Mouse (Mus musculus) stomach, embryonic 14.5 days (tissue): ENCODE results near the gene Muc1. TPM values are rescaled to one million over a fixed set of nuclear protein-coding genes. Genes with fewer than 3 reads are reported as not detected.
A peak's percentile ranks its signal among the peaks of the same experiment; 100 is the strongest.

Experiments
- ATAC-seq: fragments of 200-750 bp; cut with Nextera tagmentation; 2 replicates; pipeline ENCODE4 v1.8.0; 2017; ENCODE audit warnings: low read depth, moderate TSS enrichment; ENCODE audit not compliant: insufficient number of reproducible peaks, insufficient read depth, low FRiP score
- H3K27ac ChIP-seq: fragments of 300-500 bp; sonication (generic); 2 replicates; pipeline ENCODE4 v1.5.1; 2014; ENCODE audit warnings: mild to moderate bottlenecking, low read length, moderate library complexity, mixed read lengths
- H3K27me3 ChIP-seq: fragments of 300-500 bp; sonication (generic); 2 replicates; pipeline ENCODE4 v1.6.1; 2014; ENCODE audit warnings: low read length, control low read depth, mixed read lengths; ENCODE audit not compliant: control insufficient read depth, insufficient read depth
- H3K36me3 ChIP-seq: fragments of 300-500 bp; sonication (generic); 2 replicates; pipeline ENCODE4 v1.6.1; 2014; ENCODE audit warnings: mild to moderate bottlenecking, control low read depth, low read length, moderate library complexity, mixed read lengths; ENCODE audit not compliant: control insufficient read depth, insufficient read depth
- H3K4me1 ChIP-seq: fragments of 300-500 bp; sonication (generic); 2 replicates; pipeline ENCODE4 v1.6.1; 2014; ENCODE audit warnings: low read length, control low read depth, mixed read lengths; ENCODE audit not compliant: control insufficient read depth, insufficient read depth
- H3K4me2 ChIP-seq: fragments of 300-500 bp; sonication (generic); replicated peaks from 2 replicates; pipeline ENCODE4 v1.6.1; 2014; ENCODE audit warnings: low read depth, low read length, control low read depth
- H3K4me3 ChIP-seq: fragments of 300-500 bp; sonication (generic); 2 replicates; pipeline ENCODE4 v1.5.1; 2014; ENCODE audit warnings: low read depth, low read length, control low read depth
- H3K9ac ChIP-seq: fragments of 300-500 bp; sonication (generic); replicated peaks from 2 replicates; pipeline ENCODE4 v1.6.1; 2014; ENCODE audit warnings: low read depth, mild to moderate bottlenecking, control low read depth, low read length, moderate library complexity, mixed read lengths
- H3K9me3 ChIP-seq: fragments of 300-500 bp; sonication (generic); 2 replicates; pipeline ENCODE4 v1.6.1; 2016; ENCODE audit warnings: low read depth, low read length, control low read depth; ENCODE audit not compliant: control insufficient read depth
- WGBS: fragments of 180-500 bp; shearing (Covaris S2); extraction: QIAGEN DNeasy Blood & Tissue Kit; methylation state at CpG from one replicate; pipeline ENCODE4 v1.1.7; 2014; 5-methylcytosine and 5-hydroxymethylcytosine counted together
- polyA plus RNA-seq: library from polyadenylated mRNA; unstranded; fragments of >200 nt; fragmentation: Nextera tagmentation; extraction: Ambion mirVana; gene quantifications from 2 replicates; pipeline ENCODE4 v1.2.1, GENCODE M21; 2014

Muc1 gene
- polyA plus RNA-seq, 1 experiment from 2014 or later = 58.2 TPM

- Histone ChIP-seq H3K9me3 (no peaks in the 10 kb centered on the region), H3K27me3 (no peaks in the 10 kb centered on the region), H3K4me2 (peak overlapping the region; percentile 52), H3K4me1 (peaks cover 20% of the 10 kb centered on the region), H3K27ac (no peak overlapping the region), H3K36me3 (peaks cover 1% of the 10 kb centered on the region; the same call in 1 of the 2 replicates), H3K4me3 (peak overlapping the region; percentile 33), H3K9ac (0 out of 2 replicates have a peak overlapping the region, but pooled peaks have one; percentile 11)
- WGBS = 14% methylated on average over 25 of the region's 25 CpGs
- peak; percentile 20; the same call in 1 of the 2 replicates for ATAC-seq
These were observed 15.5 kb downstream of the Muc1 start for GRCm38 (mm10) chr3:89244158-89244981.

- H3K4me3 ChIP-seq = peak overlapping the region; percentile 33
- H3K4me2 ChIP-seq = peak overlapping the region; percentile 52
- WGBS = under 1% methylated on average over 24 of the region's 26 CpGs
- ATAC-seq = no peak
- H3K9ac ChIP-seq = 0 out of 2 replicates have a peak overlapping the region, but pooled peaks have one; percentile 11
- peak overlapping the region; percentile 39; the same call in 1 of the 2 replicates for H3K27ac ChIP-seq
- peaks cover 20% of the 10 kb centered on the region for H3K4me1 ChIP-seq
- H3K9me3 ChIP-seq = no peaks in the 10 kb centered on the region
- no peaks in the 10 kb centered on the region for H3K27me3 ChIP-seq
- H3K36me3 ChIP-seq = peaks cover 5% of the 10 kb centered on the region; the same call in 1 of the 2 replicates
These were observed 16.3 kb downstream of the Muc1 start for GRCm38 (mm10) chr3:89244982-89245687.

- peak within 1 kb of the TSS; percentile 72 for H3K9ac ChIP-seq
- 5% methylated on average over 20 of the region's 20 CpGs for WGBS
- peak within 1 kb of the TSS; percentile 71 for H3K4me3 ChIP-seq
- peak within 1 kb of the TSS; percentile 79 for H3K4me2 ChIP-seq
- H3K4me1 ChIP-seq = peaks cover 20% of the 10 kb centered on the region
- H3K9me3 ChIP-seq = no peaks in the 10 kb centered on the region
- ATAC-seq = peak; percentile 8; the same call in 1 of the 2 replicates
- H3K36me3 ChIP-seq = peaks cover 5% of the 10 kb centered on the region; the same call in 1 of the 2 replicates
- peak within 1 kb of the TSS; percentile 61; the same call in 1 of the 2 replicates for H3K27ac ChIP-seq
- no peaks in the 10 kb centered on the region for H3K27me3 ChIP-seq
These were observed 16.9 kb downstream of the Muc1 start, which contains the start of gene Krtcap2 for GRCm38 (mm10) chr3:89245688-89246171. Gene Krtcap2, plus strand, starts transcription at chr3:89245966.

- Histone ChIP-seq H3K4me2 (peak within 1 kb of the TSS; percentile 79), H3K4me1 (peaks cover 25% of the 10 kb centered on the region), H3K27me3 (no peaks in the 10 kb centered on the region), H3K9me3 (no peaks in the 10 kb centered on the region), H3K4me3 (peak within 1 kb of the TSS; percentile 71), H3K9ac (peak within 1 kb of the TSS; percentile 72), H3K36me3 (peaks cover 5% of the 10 kb centered on the region; the same call in 1 of the 2 replicates), H3K27ac (peak within 1 kb of the TSS; percentile 61; the same call in 1 of the 2 replicates)
- WGBS = under 1% methylated on average over 42 of the region's 42 CpGs
- ATAC-seq = peak; percentile 66
These were observed 17.6 kb downstream of the Muc1 start, which contains the start of gene Trim46 for GRCm38 (mm10) chr3:89246261-89247100. Gene Trim46, minus strand, starts transcription at chr3:89246309.

GRCm38 (mm10) chr3:89247466-89247865, 18.6 kb downstream of the Muc1 start:
- Histone ChIP-seq H3K27ac (no peak overlapping the region), H3K36me3 (peaks cover 5% of the 10 kb centered on the region; the same call in 1 of the 2 replicates), H3K4me2 (peak overlapping the region; percentile 79), H3K4me3 (peak overlapping the region; percentile 71; the same call in 1 of the 2 replicates), H3K4me1 (peaks cover 30% of the 10 kb centered on the region), H3K9ac (peak overlapping the region; percentile 72; the same call in 1 of the 2 replicates), H3K27me3 (no peaks in the 10 kb centered on the region), H3K9me3 (no peaks in the 10 kb centered on the region)
- WGBS = 92% methylated on average over 4 of the region's 4 CpGs
- no peak for ATAC-seq

DNA sequence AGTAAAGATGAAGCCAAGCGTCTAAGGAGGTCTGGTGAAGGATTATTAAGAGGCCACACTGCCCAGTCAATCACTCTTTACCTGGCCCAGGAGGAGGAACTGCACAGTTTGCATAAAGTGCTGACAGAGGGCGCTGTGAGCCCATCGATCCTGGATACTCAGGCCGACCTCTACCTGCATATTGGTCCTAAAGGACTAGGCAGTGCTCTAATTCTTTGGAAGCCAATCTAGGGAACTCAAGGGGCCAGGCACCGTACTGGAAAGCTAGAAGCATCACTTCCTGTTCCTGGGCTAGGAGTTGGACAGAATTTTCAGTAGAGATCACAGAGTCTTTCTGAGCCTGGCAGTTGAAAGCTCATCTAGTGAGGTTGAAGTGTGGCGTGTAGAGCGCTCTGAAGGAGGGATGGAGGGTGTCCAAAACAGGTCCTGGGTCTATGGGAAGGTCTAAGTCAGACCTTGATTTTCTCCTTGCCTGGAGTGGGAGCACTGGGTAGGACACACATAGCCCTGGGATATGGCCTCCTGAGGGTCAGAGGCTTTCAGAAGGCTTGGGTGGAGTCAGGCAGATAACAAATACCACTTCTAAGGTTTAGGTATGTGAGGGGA, 21.7 kb downstream of the Muc1 start:
- no peak overlapping the region for H3K4me2 ChIP-seq
- ATAC-seq = no peak; the same call in 1 of the 2 replicates
- H3K36me3 ChIP-seq = peaks cover 5% of the 10 kb centered on the region; the same call in 1 of the 2 replicates
- no peak overlapping the region for H3K27ac ChIP-seq
- H3K27me3 ChIP-seq = no peaks in the 10 kb centered on the region
- no peaks in the 10 kb centered on the region for H3K9me3 ChIP-seq
- 16% methylated on average over 7 of the region's 7 CpGs for WGBS
- no peak overlapping the region for H3K9ac ChIP-seq
- peaks cover 12% of the 10 kb centered on the region for H3K4me1 ChIP-seq
- H3K4me3 ChIP-seq = no peak overlapping the region

- 0 out of 2 replicates have a peak overlapping the region, but pooled peaks have one; percentile 0 for H3K27ac ChIP-seq
These were observed 22.6 kb downstream of the Muc1 start for GRCm38 (mm10) chr3:89251365-89251895.

More at GRCm38 (mm10) chr3:89251365-89251895, 22.6 kb downstream of the Muc1 start:
- WGBS = 7% methylated on average over 17 of the region's 17 CpGs
- H3K27me3 ChIP-seq = no peaks in the 10 kb centered on the region
- ATAC-seq = no peak
- no peak overlapping the region for H3K9ac ChIP-seq
- H3K9me3 ChIP-seq = no peaks in the 10 kb centered on the region
- peaks cover 5% of the 10 kb centered on the region; the same call in 1 of the 2 replicates for H3K36me3 ChIP-seq
- 0 out of 2 replicates have a peak overlapping the region, but pooled peaks have one; percentile 8 for H3K4me2 ChIP-seq
- H3K4me3 ChIP-seq = no peak overlapping the region
- peaks cover 10% of the 10 kb centered on the region; the same call in 1 of the 2 replicates for H3K4me1 ChIP-seq
